Mouse (Mus musculus): ENCODE measurements at regions not wholly inside any gene's neighbourhood (a gene's known extent, or its start where the extent isn't known, plus 50 kb on each side); places are given as distances from the start of the nearest gene placed in this dataset.

DNA sequence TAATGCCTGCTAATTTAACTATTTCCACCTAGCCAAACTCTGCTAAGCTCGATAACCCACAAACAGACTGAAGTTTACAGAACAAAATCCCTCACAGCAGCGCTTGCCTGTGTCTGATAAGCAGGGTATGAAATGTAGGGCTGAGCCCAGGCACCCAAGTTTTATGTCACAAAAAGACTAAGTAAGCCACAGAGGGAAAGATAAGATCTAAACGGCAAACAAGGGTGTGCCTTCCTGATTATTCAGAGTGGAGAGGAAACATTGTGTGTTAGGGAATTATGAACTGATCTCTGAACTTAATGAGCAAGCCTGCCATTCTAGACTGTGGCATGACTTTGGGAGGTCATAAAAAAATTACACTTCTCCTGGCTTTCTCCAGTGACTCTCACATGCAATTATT, 621.8 kb downstream of the Kcnj2 start:
- H3K4me1 ChIP-seq (replicated peaks; ENCODE audit: control insufficient read depth, insufficient read depth, low read length): peaks cover 7% of the 10 kb centered on the region; the same call in 1 of the 2 replicates
- ATAC-seq (ENCODE audit: low read depth): no peak; the same call in 1 of the 2 replicates
- no peak overlapping the region for H3K9ac ChIP-seq (ENCODE audit: low read length)
- H3K4me2 ChIP-seq (ENCODE audit: low read depth, low read length): no peak overlapping the region
- no peaks in the 10 kb centered on the region for H3K9me3 ChIP-seq (ENCODE audit: control insufficient read depth, low read length)
- no peaks in the 10 kb centered on the region for H3K36me3 ChIP-seq (ENCODE audit: control insufficient read depth, insufficient read depth, low read length)
- H3K27me3 ChIP-seq (ENCODE audit: control insufficient read depth, insufficient read depth, low read depth, low read length): no peaks in the 10 kb centered on the region
- no peak overlapping the region for H3K27ac ChIP-seq (ENCODE audit: low read length)
- no peak overlapping the region for H3K4me3 ChIP-seq (ENCODE audit: low read length)
- WGBS: 15% methylated on average over 3 of the region's 3 CpGs

DNA sequence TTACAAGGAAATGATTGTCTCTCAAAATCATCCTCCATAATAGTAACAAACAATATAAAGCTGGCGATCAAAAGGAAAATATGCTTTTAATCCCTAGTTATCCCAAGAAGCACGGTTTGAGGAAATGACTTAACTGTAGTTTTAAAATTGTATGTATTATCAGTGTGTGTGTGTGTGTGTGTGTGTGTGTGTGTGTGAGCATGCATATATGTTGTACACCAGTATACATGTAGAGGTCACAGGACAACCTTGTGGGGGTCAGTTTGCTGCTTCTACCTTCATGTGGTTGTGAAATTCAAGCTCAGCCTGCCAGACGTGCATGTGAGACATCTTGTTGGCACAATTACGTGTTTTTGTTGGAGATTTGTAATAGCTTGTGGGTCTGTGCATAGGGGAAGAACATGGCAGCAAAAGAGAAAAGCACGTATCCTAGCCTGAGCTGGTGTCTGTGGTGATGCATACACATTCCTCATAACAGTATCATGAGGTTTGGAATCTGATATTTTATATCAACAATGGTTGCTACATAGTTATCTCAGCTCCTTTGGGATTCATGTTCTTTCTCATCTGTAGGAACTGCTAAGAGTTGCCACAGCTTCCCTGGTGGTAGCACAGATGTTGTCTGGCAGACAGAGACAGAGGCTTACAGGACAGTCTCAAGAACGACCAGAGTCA, 622.4 kb downstream of the Kcnj2 start:
- no peak overlapping the region for H3K4me2 ChIP-seq (ENCODE audit: low read depth, low read length)
- no peak for ATAC-seq (ENCODE audit: low read depth)
- H3K36me3 ChIP-seq (ENCODE audit: control insufficient read depth, insufficient read depth, low read length): no peaks in the 10 kb centered on the region
- H3K27me3 ChIP-seq (ENCODE audit: control insufficient read depth, insufficient read depth, low read depth, low read length): no peaks in the 10 kb centered on the region
- no peak overlapping the region for H3K9ac ChIP-seq (ENCODE audit: low read length)
- WGBS: 65% methylated on average over 6 of the region's 6 CpGs
- no peak overlapping the region for H3K27ac ChIP-seq (ENCODE audit: low read length)
- no peak overlapping the region for H3K4me3 ChIP-seq (ENCODE audit: low read length)
- no peaks in the 10 kb centered on the region for H3K9me3 ChIP-seq (ENCODE audit: control insufficient read depth, low read length)
- peaks cover 5% of the 10 kb centered on the region; the same call in 1 of the 2 replicates for H3K4me1 ChIP-seq (replicated peaks; ENCODE audit: control insufficient read depth, insufficient read depth, low read length)

DNA sequence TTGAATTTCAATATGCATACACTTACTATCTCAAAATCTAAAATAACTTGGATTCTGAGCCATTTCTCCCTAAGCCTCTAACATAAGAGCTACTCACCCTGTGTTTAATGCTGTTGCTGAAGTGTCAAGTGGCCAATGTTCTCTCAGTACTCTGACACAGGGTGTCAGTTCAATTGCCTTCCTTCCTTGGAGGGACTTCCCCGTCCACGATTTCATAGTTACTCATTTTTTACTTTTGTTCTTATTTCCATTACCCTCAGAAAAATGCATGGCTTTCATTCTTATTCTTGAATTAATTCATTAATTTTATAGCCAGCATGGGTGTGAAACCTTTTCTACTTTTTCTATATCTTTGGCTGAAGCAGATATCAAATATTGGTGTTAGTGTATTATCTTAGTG, 623.9 kb downstream of the Kcnj2 start:
- H3K36me3 ChIP-seq (ENCODE audit: control insufficient read depth, insufficient read depth, low read length): no peaks in the 10 kb centered on the region
- no peak overlapping the region for H3K4me2 ChIP-seq (ENCODE audit: low read depth, low read length)
- 44% methylated on average over 2 of the region's 2 CpGs for WGBS
- no peaks in the 10 kb centered on the region for H3K9me3 ChIP-seq (ENCODE audit: control insufficient read depth, low read length)
- H3K9ac ChIP-seq (ENCODE audit: low read length): no peak overlapping the region
- ATAC-seq (ENCODE audit: low read depth): no peak
- H3K27ac ChIP-seq (ENCODE audit: low read length): no peak overlapping the region
- H3K4me1 ChIP-seq (replicated peaks; ENCODE audit: control insufficient read depth, insufficient read depth, low read length): peaks cover 3% of the 10 kb centered on the region; the same call in 1 of the 2 replicates
- no peaks in the 10 kb centered on the region for H3K27me3 ChIP-seq (ENCODE audit: control insufficient read depth, insufficient read depth, low read depth, low read length)
- H3K4me3 ChIP-seq (ENCODE audit: low read length): no peak overlapping the region

DNA sequence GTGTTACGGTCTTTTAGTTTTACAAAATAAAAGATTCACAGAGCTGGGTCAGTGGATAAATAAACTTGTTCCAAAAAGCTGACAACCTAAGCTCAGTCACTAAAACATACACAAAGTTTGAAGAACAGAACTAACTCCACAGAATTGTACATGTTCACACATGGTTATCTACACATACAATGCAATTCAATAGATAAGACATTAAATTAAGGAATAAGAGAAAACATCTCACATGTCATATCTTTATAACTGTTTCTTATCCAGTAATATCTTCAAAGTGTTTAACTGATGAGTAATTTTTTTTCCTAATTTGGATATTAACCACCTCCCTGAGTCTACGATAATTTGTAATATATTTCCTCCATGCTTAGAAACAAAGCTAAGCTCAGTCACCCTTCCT, 625.5 kb downstream of the Kcnj2 start:
- Histone ChIP-seq H3K4me2 (ENCODE audit: low read depth, low read length) (no peak overlapping the region), H3K27ac (ENCODE audit: low read length) (no peak overlapping the region), H3K9ac (ENCODE audit: low read length) (no peak overlapping the region), H3K4me3 (ENCODE audit: low read length) (no peak overlapping the region), H3K36me3 (ENCODE audit: control insufficient read depth, insufficient read depth, low read length) (no peaks in the 10 kb centered on the region), H3K27me3 (ENCODE audit: control insufficient read depth, insufficient read depth, low read depth, low read length) (no peaks in the 10 kb centered on the region), H3K4me1 (replicated peaks; ENCODE audit: control insufficient read depth, insufficient read depth, low read length) (peaks cover 3% of the 10 kb centered on the region; the same call in 1 of the 2 replicates), H3K9me3 (ENCODE audit: control insufficient read depth, low read length) (no peaks in the 10 kb centered on the region)
- no peak for ATAC-seq (ENCODE audit: low read depth)
- 74% methylated on average over 2 of the region's 2 CpGs for WGBS

DNA sequence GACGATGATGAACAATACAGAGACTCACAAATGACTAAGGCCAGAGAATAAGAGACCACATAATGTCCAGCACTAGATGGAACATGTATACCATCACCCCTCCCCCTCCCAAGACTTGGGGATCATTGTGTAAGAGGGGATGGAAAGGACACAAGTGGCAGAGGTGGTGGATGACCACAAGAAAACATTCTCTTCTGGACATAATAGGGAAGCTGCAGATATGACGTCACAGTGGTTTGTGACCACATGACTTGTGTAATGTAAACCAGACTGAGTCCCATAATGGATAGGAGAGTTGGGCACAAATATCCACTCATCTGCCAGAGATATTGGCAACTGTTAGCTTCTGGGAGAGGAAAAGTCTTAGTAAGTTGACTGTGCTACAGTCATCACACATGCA, 630.7 kb downstream of the Kcnj2 start:
- Histone ChIP-seq H3K4me1 (replicated peaks; ENCODE audit: control insufficient read depth, insufficient read depth, low read length) (no peaks in the 10 kb centered on the region), H3K4me3 (ENCODE audit: low read length) (no peak overlapping the region), H3K36me3 (ENCODE audit: control insufficient read depth, insufficient read depth, low read length) (no peaks in the 10 kb centered on the region), H3K4me2 (ENCODE audit: low read depth, low read length) (no peak overlapping the region), H3K9ac (ENCODE audit: low read length) (no peak overlapping the region), H3K27ac (ENCODE audit: low read length) (no peak overlapping the region), H3K9me3 (ENCODE audit: control insufficient read depth, low read length) (no peaks in the 10 kb centered on the region), H3K27me3 (ENCODE audit: control insufficient read depth, insufficient read depth, low read depth, low read length) (no peaks in the 10 kb centered on the region)
- 75% methylated on average over 2 of the region's 2 CpGs for WGBS
- ATAC-seq (ENCODE audit: low read depth): no peak

DNA sequence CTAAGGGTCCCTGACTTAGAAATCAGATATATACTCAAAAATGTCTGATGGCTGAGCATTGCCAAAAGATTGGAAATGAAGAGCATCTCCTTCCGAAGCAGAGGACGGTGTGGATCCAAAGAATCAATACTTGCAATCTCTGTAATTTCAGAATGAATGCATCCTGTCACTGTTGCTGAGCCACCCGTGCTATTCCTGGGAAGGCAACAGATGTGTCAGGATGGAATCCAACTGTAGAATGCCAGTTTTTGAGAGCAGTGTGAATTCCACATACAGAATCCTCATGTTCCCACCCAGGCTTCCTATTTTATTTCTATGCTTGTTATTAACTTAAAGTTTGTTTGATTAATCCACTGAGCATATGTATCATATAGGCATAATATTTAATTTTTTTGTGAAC, 633.9 kb downstream of the Kcnj2 start:
- H3K27ac ChIP-seq (ENCODE audit: low read length): no peak overlapping the region
- no peak for ATAC-seq (ENCODE audit: low read depth)
- H3K27me3 ChIP-seq (ENCODE audit: control insufficient read depth, insufficient read depth, low read depth, low read length): no peaks in the 10 kb centered on the region
- 79% methylated on average over 3 of the region's 3 CpGs for WGBS
- no peak overlapping the region for H3K4me2 ChIP-seq (ENCODE audit: low read depth, low read length)
- no peaks in the 10 kb centered on the region for H3K9me3 ChIP-seq (ENCODE audit: control insufficient read depth, low read length)
- no peaks in the 10 kb centered on the region for H3K36me3 ChIP-seq (ENCODE audit: control insufficient read depth, insufficient read depth, low read length)
- no peaks in the 10 kb centered on the region for H3K4me1 ChIP-seq (replicated peaks; ENCODE audit: control insufficient read depth, insufficient read depth, low read length)
- H3K4me3 ChIP-seq (ENCODE audit: low read length): no peak overlapping the region
- no peak overlapping the region for H3K9ac ChIP-seq (ENCODE audit: low read length)

DNA sequence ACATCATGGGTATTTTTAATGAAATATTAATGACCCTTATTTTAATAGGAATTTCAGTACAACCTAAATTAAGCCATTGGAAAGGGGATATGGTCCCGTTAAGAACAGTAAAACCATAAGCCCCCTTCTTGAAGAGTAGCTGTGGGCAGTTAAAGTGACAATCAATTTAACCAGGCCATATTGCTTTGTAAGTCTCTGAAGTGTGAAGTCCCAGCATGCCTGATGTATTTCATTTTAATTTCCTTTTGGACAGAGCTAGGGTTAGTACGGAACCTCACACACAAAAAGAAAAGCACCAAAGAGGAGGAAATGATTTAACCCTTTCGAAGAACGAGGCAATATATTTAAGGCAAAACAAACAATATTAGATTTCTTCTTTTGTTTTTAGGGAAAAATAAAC, 640.9 kb downstream of the Kcnj2 start:
- WGBS: 45% methylated on average over 4 of the region's 4 CpGs
- no peak overlapping the region for H3K27ac ChIP-seq (ENCODE audit: low read length)
- no peak for ATAC-seq (ENCODE audit: low read depth)
- H3K4me2 ChIP-seq (ENCODE audit: low read depth, low read length): no peak overlapping the region
- H3K9me3 ChIP-seq (ENCODE audit: control insufficient read depth, low read length): no peaks in the 10 kb centered on the region
- no peaks in the 10 kb centered on the region for H3K36me3 ChIP-seq (ENCODE audit: control insufficient read depth, insufficient read depth, low read length)
- no peak overlapping the region for H3K4me3 ChIP-seq (ENCODE audit: low read length)
- no peaks in the 10 kb centered on the region for H3K4me1 ChIP-seq (replicated peaks; ENCODE audit: control insufficient read depth, insufficient read depth, low read length)
- H3K9ac ChIP-seq (ENCODE audit: low read length): no peak overlapping the region
- no peaks in the 10 kb centered on the region for H3K27me3 ChIP-seq (ENCODE audit: control insufficient read depth, insufficient read depth, low read depth, low read length)

DNA sequence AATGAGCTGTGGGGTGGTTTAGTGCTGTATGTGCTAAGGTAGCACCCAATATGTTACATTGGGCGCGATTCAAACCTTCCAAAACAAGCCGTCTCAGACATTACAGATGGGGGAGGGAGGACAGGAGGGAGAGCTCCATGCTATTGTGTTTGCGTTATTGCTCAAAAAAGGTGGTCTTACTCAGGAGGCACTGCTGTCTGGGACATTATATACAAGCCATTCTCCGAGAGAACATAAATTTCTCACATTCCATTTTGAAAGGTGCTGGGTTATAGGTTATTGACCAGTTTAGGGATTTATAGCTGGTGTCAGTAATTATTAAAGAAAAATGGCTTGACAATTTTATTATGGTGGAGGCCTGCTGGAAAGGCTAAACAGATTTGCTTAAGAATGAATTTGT, 649.4 kb downstream of the Kcnj2 start:
- ATAC-seq (ENCODE audit: low read depth): no peak
- H3K9me3 ChIP-seq (ENCODE audit: control insufficient read depth, low read length): no peaks in the 10 kb centered on the region
- 72% methylated on average over 5 of the region's 5 CpGs for WGBS
- no peak overlapping the region for H3K4me2 ChIP-seq (ENCODE audit: low read depth, low read length)
- no peaks in the 10 kb centered on the region for H3K36me3 ChIP-seq (ENCODE audit: control insufficient read depth, insufficient read depth, low read length)
- no peak overlapping the region for H3K27ac ChIP-seq (ENCODE audit: low read length)
- no peaks in the 10 kb centered on the region for H3K27me3 ChIP-seq (ENCODE audit: control insufficient read depth, insufficient read depth, low read depth, low read length)
- H3K4me3 ChIP-seq (ENCODE audit: low read length): no peak overlapping the region
- H3K9ac ChIP-seq (ENCODE audit: low read length): no peak overlapping the region
- no peaks in the 10 kb centered on the region for H3K4me1 ChIP-seq (replicated peaks; ENCODE audit: control insufficient read depth, insufficient read depth, low read length)

DNA sequence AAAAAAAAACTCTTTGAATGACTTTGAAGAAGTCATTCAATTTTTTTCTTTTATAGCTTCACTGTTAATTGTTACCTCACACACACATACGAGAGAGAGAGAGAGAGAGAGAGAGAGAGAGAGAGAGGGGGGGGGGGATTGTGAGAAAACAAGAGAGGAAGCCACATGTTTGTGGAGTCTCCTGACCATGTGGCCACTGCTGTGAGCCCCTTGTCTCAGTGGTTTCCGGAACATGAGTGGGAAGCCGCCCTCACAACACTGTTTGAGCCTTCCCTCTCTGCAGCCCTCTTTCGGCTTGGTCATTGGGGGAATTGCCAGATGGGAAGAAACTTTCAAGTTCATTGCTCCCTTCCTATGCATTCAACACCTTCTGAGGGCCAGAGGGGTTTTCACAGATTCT, 656.3 kb downstream of the Kcnj2 start:
- Histone ChIP-seq H3K4me1 (replicated peaks; ENCODE audit: control insufficient read depth, insufficient read depth, low read length) (no peaks in the 10 kb centered on the region), H3K4me2 (ENCODE audit: low read depth, low read length) (no peak overlapping the region), H3K4me3 (ENCODE audit: low read length) (no peak overlapping the region), H3K27me3 (ENCODE audit: control insufficient read depth, insufficient read depth, low read depth, low read length) (no peaks in the 10 kb centered on the region), H3K9me3 (ENCODE audit: control insufficient read depth, low read length) (no peaks in the 10 kb centered on the region), H3K9ac (ENCODE audit: low read length) (no peak overlapping the region), H3K27ac (ENCODE audit: low read length) (no peak overlapping the region), H3K36me3 (ENCODE audit: control insufficient read depth, insufficient read depth, low read length) (no peaks in the 10 kb centered on the region)
- WGBS: 50% methylated on average over 4 of the region's 4 CpGs
- no peak for ATAC-seq (ENCODE audit: low read depth)

DNA sequence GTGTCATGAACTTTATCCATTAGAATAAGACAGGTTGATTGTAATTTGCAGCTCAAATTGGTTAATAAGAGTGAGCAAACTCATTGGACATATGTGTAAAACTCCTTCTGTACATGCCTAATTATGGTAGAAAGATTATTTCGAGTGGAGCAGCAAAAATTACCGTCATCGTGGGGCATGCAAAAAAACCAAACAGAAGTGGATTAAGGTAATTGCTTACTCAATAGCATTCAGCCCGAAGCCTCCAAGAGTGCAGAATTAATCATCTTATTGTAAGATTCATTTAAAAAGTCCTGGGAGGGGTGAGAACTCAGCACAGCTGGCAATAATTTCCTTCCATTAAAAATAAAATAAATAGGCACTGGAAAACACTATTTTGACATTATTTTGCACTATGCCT, 662.2 kb downstream of the Kcnj2 start:
- H3K9me3 ChIP-seq (ENCODE audit: control insufficient read depth, low read length): no peaks in the 10 kb centered on the region
- H3K27ac ChIP-seq (ENCODE audit: low read length): no peak overlapping the region
- no peaks in the 10 kb centered on the region for H3K36me3 ChIP-seq (ENCODE audit: control insufficient read depth, insufficient read depth, low read length)
- no peak overlapping the region for H3K9ac ChIP-seq (ENCODE audit: low read length)
- H3K4me3 ChIP-seq (ENCODE audit: low read length): no peak overlapping the region
- no peak for ATAC-seq (ENCODE audit: low read depth)
- H3K4me2 ChIP-seq (ENCODE audit: low read depth, low read length): no peak overlapping the region
- no peaks in the 10 kb centered on the region for H3K27me3 ChIP-seq (ENCODE audit: control insufficient read depth, insufficient read depth, low read depth, low read length)
- no peaks in the 10 kb centered on the region for H3K4me1 ChIP-seq (replicated peaks; ENCODE audit: control insufficient read depth, insufficient read depth, low read length)
- WGBS: 77% methylated on average over 4 of the region's 4 CpGs
